Mouse (Mus musculus) lung, postnatal 10 days (tissue): Measurements from ENCODE around the gene Gramd2.
"Not testable (repeated sequence)": the region's sequence is repeated elsewhere in the genome, so short reads cannot be mapped to it uniquely, and the experiment has no call there.

ENCODE experiments used
- DNase-seq: peaks from one replicate; pipeline ENCODE4 v3.0.0; 2021

Gramd2 gene

DNA sequence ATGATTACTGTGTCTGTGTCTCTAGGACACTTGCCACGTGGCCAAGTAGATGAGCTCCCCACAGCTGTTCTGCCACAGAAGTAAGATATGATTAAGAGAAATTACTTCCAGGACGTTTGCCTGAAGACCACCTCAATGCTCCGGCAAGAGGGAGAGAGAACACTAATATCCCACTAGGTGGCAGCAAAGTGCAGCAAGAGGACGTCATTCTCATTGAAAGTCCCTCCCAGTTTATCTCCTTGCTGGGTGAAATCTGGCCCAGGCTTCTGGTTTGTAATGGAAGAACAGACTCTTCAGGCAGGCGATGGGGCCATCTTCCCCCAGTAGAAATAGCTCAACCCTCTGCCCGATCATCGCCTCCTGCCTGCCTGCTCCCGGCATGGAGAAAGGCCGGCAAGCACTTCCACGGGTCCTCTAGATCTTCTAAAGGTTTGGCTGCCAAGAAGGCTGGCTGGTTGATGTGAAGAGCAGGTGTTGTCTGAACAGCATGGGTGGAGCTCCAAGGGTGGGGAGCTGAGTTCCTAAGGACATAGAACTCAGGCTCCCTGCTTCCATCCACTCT, 43.2 kb downstream of the Gramd2 start:
- DNase-seq, result peak; percentile 87

GRCm38 (mm10) chr9:59723791-59724442, 44.0 kb downstream of the Gramd2 start:
- peak; percentile 60 for DNase-seq

- no peak for DNase-seq
Observed at GRCm38 (mm10) chr9:59725515-59725914, 45.6 kb downstream of the Gramd2 start.

DNA sequence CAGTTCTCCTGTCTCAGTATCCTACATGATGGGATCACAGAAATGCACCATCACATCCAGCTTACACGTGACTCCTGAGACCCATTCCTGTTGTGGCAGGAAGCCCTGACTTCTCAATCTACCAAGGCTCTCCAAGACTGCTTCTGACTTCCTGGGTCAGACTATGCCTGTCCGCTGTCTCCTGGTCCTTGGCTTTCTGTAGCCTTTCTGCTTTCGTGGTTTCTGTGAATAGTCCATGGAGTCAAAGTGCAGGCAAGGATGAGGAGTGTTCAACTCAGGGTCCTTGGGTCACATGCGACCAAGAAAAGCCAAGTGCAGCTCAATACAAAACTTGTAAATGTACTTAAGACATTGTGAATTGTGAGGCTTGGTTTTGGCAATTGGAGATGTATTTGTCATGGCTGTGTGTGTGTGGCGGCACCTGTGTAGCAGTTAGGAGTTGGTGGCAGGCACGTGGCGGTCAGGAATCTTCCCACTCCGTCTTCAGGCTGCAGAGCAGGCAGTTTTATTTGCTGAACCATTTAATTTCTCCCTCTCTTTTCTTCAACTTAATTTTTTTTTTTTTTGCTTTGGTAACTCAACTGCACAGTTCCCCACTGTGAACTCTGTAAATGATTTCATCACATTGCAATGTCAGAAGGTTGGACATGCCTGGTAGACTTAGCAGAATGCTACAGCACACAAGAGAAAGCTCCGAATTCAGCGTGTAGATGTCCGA, 47.8 kb downstream of the Gramd2 start:
- no peak for DNase-seq

DNA sequence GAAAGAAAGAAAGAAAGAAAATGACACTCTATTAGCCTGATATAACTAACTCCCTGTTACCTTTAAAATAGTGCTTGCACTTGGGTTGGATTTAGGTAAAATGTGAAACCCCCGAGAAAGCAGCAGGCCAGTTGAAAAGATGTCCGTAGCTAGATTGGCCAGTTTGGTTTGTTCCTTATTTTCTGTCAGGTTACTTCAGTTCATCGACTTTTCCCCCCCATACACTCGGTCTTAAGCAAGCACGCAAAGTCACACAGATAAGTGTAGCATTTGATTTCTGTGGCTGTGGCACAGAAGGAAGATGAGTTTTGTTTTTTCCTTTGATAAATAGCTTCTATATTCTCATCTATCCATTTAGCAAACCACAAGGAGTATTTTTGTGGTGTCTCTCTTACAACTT, 51.2 kb downstream of the Gramd2 start:
- DNase-seq, result no peak

DNA sequence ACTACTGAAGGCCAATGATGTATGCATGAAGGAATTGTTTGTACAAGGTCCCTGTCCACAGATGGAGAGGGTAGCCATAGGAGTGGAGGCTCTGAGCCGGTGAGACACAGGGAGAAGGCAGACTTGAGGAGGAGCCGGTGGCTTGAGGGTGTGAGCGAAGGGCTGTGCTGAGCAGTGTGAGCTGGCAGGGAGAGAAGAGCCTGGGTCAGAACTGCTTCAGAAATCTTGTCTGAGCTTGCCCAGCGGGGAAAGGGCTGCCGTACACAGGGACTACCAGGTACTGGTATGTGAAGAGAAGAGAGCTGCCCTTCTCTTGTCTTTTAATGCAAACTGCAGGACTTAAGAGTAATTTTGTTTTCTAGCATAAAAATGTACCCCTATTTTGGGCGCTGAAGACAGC, 53.1 kb downstream of the Gramd2 start:
- DNase-seq, result no peak

DNA sequence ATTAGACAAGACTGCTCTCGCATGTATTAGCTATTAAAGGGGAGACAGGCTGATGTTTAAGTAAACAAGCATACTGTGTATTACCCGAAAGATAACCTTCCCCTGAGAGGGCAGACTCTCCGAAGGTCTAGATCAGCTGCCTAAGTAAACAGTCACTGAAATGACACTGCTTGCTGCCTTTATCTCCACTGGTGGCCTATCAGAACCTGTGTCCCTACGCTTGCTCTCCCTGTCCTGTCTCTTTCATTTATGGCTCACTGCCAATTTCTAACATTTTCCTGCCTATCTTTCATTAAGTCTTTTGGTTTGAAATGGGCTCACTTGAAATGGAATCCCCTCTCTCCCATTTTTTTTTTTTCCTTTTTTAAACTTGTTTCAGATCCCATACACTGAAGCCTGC, 55.5 kb downstream of the Gramd2 start:
- DNase-seq, result no peak

DNA sequence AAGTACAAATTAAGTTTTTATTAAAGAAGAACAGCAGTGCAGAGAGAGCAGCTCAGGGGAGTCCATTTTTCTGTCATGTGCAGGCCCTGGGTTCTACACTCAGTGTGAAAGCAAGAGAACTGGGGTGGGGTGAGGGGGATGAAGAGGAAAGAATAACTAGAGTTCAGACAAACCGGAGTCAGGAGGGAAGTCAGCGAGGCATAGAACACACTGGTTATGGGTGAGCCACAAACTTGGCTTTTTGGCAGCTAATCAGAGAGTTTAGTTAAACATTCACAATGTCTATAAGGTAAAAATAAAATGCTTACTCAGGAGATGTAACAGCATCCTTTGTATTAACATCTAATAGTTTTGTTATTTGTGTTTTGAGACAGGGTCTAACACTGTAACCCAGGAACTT, 60.6 kb downstream of the Gramd2 start:
- no peak for DNase-seq

DNA sequence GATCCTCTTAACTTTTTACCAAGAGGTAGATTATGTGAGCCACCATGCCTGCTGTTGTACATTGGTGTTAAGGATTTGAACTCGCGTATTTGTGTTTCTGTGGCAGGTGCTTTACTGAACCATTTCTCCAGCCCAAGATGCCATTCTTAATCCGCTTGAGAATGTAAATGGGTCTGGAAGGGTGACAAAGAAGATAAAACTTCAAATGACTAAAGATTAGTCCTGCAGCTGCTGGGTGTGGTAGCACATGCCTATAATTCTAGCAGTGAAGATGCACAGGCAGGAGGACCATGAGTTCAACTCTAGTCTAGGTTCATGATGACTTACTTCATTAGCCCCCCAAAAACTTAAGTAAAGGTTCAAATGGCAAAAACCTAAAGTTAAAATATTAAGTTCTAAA, 64.0 kb downstream of the Gramd2 start:
- DNase-seq, result no peak

DNA sequence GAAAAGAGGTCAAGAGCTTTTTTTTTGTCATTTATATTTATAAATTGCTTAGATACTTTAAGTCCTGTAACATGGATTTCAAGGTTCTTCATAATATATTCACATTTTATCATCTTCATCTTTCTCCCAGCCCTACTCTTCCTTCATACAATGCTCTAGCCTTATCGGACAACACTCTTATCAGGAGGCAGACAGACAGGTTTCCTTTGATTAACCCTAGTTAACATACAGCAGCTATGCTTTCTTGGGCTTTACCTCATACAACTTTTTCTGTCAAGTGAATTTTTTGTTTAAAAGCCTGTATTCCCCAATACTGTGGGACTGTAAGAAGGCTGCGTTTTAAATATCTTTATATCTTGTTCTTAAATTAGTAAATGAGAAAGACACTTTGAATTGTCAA, 68.4 kb downstream of the Gramd2 start:
- DNase-seq, result no peak

DNA sequence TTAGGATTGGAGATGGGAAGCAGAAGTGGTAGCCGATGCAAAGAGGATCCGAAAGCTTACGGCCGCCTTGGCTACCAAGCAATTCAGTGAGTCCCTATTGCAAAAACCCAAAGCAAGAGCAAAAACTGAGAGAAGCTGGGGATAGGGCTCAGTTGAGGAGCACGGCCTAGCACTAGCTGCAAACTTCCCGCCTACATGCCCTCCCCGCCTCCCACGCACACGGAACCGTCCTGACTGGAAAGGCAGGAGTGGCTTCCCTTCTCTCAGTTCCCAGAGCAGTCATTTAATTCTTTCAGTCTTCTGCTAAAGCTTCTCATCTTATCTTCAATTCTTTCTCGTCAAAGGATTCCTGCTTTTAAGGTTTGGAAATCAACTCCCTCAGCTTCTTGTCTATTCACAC, 69.0 kb downstream of the Gramd2 start:
- peak; percentile 18 for DNase-seq

DNA sequence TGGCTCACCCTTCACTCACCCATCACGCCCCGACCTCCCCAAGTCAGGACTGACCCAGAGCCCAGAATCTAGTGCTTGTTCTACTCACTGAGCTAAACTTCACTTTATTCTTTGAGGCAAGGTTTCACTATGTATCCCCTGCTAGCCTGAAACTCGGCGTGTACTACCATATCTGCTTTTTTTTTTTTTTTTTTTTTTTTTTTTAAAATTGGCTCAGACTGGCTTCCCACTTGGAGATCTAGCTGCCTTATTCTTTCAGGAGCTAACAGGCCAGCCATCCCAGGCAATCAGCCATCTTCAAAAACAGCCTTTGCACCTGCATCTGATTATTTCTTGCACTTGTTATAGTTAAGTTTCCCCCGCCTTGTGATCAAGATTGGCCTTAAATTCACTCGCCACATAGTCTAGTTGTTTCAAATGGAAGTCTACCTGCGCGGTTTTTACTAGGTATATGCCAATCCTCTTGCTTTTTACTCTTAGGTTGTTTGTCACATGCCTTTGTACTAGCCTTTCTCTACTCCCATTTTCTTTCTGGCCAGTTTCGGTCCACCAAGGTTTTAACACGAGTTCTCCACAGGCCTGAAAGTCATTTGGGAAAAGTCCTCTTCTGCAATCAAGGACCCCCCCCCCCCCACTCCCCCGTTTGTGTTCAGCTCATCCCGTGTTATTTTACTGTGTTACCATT, 69.8 kb downstream of the Gramd2 start:
- DNase-seq, result no peak

- peak; percentile 99 for DNase-seq
Observed at GRCm38 (mm10) chr9:59750267-59751065, 70.5 kb downstream of the Gramd2 start, which contains the start of the genes Senp8 and Myo9a. Gene Senp8 (minus strand): TSS chr9:59750710. Gene Myo9a (plus strand): TSS chr9:59750896.

GRCm38 (mm10) chr9:59751066-59751581, 71.2 kb downstream of the Gramd2 start:
- peak; percentile 93 for DNase-seq

DNA sequence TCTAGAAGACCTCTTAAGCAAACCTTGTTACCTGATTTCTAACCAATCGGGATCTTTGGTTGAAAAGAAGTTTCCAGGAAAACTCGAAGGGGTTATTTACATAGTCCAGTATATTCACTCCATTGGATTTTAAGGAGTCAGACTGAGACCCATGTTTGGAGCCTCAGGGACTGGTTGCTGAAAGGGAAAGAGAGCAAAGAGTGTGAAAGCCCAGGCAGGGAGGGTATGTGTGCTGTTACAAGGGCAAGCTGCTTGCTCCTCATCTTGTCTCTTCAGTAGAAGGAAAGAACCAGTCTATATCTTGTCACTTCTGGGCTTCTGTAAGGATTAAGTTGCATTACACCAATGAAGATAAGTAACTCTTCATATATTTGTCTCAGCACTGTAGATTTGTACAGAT, 72.0 kb downstream of the Gramd2 start:
- peak; percentile 13 for DNase-seq

DNA sequence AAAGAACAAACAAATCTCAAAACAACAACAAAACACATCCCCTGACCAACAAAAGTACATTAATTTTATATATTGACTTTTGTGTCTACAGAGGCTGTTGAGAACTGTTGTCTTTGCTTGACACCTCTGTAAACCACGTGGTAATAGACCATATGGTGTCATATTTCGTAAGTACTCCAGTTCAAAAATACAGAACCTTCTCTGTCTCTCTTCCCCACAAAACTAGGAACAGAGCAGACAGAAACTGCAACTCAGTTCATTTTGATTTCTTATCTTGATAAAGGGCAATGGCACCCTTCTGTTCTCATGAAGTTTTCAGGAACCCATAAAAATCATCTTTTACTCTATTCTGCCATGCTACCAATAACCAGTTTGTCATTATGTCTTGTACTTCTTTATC, 75.3 kb downstream of the Gramd2 start:
- no peak for DNase-seq

- DNase-seq, result not testable (repeated sequence)
Observed at GRCm38 (mm10) chr9:59757016-59757415, 77.1 kb downstream of the Gramd2 start.

GRCm38 (mm10) chr9:59760515-59760914, 80.6 kb downstream of the Gramd2 start:
- DNase-seq, result peak; percentile 14

- not testable (repeated sequence) for DNase-seq
Observed at GRCm38 (mm10) chr9:59766966-59767461, 87.1 kb downstream of the Gramd2 start.
